8 mouse cellular contexts compared by ENCODE assay signal in genomic region chr10:75060217-75060842, GRCm38 (mm10). TPM values are rescaled to one million over a fixed set of nuclear protein-coding genes. Genes with fewer than 3 reads are reported as not detected.
A peak's percentile ranks its signal among the peaks of the same experiment; 100 is the strongest.
DNase-seq lines count a peak whose midpoint lies in the region; ATAC-seq lines count a peak whose summit lies in the region.

Gene Bcr (plus strand): TSS chr10:75060592.

- peak; percentile 79 for ATAC-seq in frontal cortex, adult (ENCODE audit: low TSS enrichment)
- peak; percentile 88 for ATAC-seq in hindbrain, embryonic 11.5 days (ENCODE audit: low FRiP score)

- peak within 1 kb of the TSS; percentile 86 for H3K4me3 ChIP-seq in hindbrain, embryonic 11.5 days (ENCODE audit: low read depth, low read length)

- H3K27ac ChIP-seq in hindbrain, embryonic 11.5 days (ENCODE audit: low read depth, low read length): peak within 1 kb of the TSS; percentile 82

- no peaks in the 10 kb centered on the region for H3K36me3 ChIP-seq in hindbrain, embryonic 11.5 days (ENCODE audit: control insufficient read depth, insufficient read depth, low read length)

- H3K9me3 ChIP-seq in hindbrain, embryonic 11.5 days (ENCODE audit: control insufficient read depth, low read length): no peaks in the 10 kb centered on the region

- H3K9ac ChIP-seq in hindbrain, embryonic 11.5 days (ENCODE audit: low read depth, low read length): peak within 1 kb of the TSS; percentile 89

- WGBS in hindbrain, embryonic 11.5 days: under 1% methylated on average over 31 of the region's 73 CpGs

- H3K27me3 ChIP-seq in hindbrain, embryonic 11.5 days (ENCODE audit: control insufficient read depth, insufficient read depth, low read length): peaks cover 4% of the 10 kb centered on the region; the same call in 1 of the 2 replicates

- H3K4me1 ChIP-seq in hindbrain, embryonic 11.5 days (replicated peaks; ENCODE audit: control insufficient read depth, insufficient read depth, low read length): peaks cover 12% of the 10 kb centered on the region

- DNase-seq in ES-CJ7 (ENCODE audit: low read depth, low spot score): peak; percentile 50
- DNase-seq in cerebellum, adult 11-12 months: peak; percentile 79
- peak; percentile 88 for DNase-seq in hindbrain, embryonic 11.5 days (ENCODE audit: low spot score)
- DNase-seq in layer of hippocampus, postnatal 25 days (ENCODE audit: extremely low spot score in 1 of 2, low spot score in 1 of 2): peak; percentile 73 to 83
- peak; percentile 84 to 89 for DNase-seq in lung, postnatal 4 days
- DNase-seq in retina, postnatal 1 day: peak; percentile 86
- DNase-seq in thymus, postnatal 4 days: peak; percentile 84

- peak within 1 kb of the TSS; percentile 86 for H3K4me2 ChIP-seq in hindbrain, embryonic 11.5 days (replicated peaks; ENCODE audit: low read depth, low read length)

RNA-seq across cellular contexts. Expression of gene Bcr, which starts in this region (rescaled TPM):
- polyA plus RNA-seq in hindbrain, embryonic 11.5 days (2014; fragmentation: Nextera tagmentation; extraction: Ambion mirVana): 10.5 and 15.2 TPM in 2 replicates
- total RNA-seq in layer of hippocampus, postnatal 25 days (2021): 100 to 1,000 TPM; 107 to 109 TPM

Comparison
In these comparisons a context has a peak if more than half of its experiments do, and no peak if none do; other contexts are left out.
1. Peak in every context shown above with its lines: DNase-seq, ATAC-seq, H3K4me3 ChIP-seq and H3K27ac ChIP-seq.